Mouse (Mus musculus) forebrain, embryonic 11.5 days (tissue): ENCODE measurements at regions not wholly inside any gene's neighbourhood (a gene's known extent, or its start where the extent isn't known, plus 50 kb on each side); places are given as distances from the start of the nearest gene placed in this dataset.
A peak's percentile ranks its signal among the peaks of the same experiment; 100 is the strongest.

Experiments used
- ATAC-seq: fragments of 200-750 bp; cut with Nextera tagmentation; replicated peaks from 2 replicates; pipeline ENCODE4 v1.8.0; 2017; ENCODE audit warnings: moderate TSS enrichment; ENCODE audit not compliant: low FRiP score
- DNase-seq: peaks from one replicate; pipeline ENCODE4 v3.0.0-alpha.2; 2017; ENCODE audit warnings: low spot score
- H3K27ac ChIP-seq: fragments of 300-500 bp; sonication (generic); 2 replicates; pipeline ENCODE4 v1.5.1; 2014; ENCODE audit warnings: low read depth, low read length
- H3K27me3 ChIP-seq: fragments of 300-500 bp; sonication (generic); 2 replicates; pipeline ENCODE4 v1.6.1; 2014; ENCODE audit warnings: mild to moderate bottlenecking, low read length, mixed read lengths; ENCODE audit not compliant: control insufficient read depth, insufficient read depth
- H3K36me3 ChIP-seq: fragments of 300-500 bp; sonication (generic); 2 replicates; pipeline ENCODE4 v1.6.1; 2014; ENCODE audit warnings: mild to moderate bottlenecking, low read length, moderate library complexity, mixed read lengths; ENCODE audit not compliant: control insufficient read depth, insufficient read depth
- H3K4me1 ChIP-seq: fragments of 300-500 bp; sonication (generic); replicated peaks from 2 replicates; pipeline ENCODE4 v1.6.1; 2014; ENCODE audit warnings: low read length, mixed read lengths; ENCODE audit not compliant: control insufficient read depth, insufficient read depth
- H3K4me2 ChIP-seq: fragments of 300-500 bp; sonication (generic); 2 replicates; pipeline ENCODE4 v1.6.1; 2014; ENCODE audit warnings: low read depth, mild to moderate bottlenecking, low read length, moderate library complexity, mixed read lengths; ENCODE audit not compliant: severe bottlenecking
- H3K4me3 ChIP-seq: fragments of 300-500 bp; sonication (generic); 2 replicates; pipeline ENCODE4 v1.5.1; 2014; ENCODE audit warnings: low read depth, low read length
- H3K9ac ChIP-seq: fragments of 300-500 bp; sonication (generic); 2 replicates; pipeline ENCODE4 v1.6.1; 2014; ENCODE audit warnings: low read length
- H3K9me3 ChIP-seq: fragments of 300-500 bp; sonication (generic); 2 replicates; pipeline ENCODE4 v1.6.1; 2016; ENCODE audit warnings: low read length, mixed read lengths; ENCODE audit not compliant: control insufficient read depth
- WGBS: fragments of 180-500 bp; shearing (Covaris S2); extraction: QIAGEN DNeasy Blood & Tissue Kit; methylation state at CpG from one replicate; pipeline ENCODE4 v1.1.7; 2014; 5-methylcytosine and 5-hydroxymethylcytosine counted together

- H3K27me3 ChIP-seq: peaks cover 3% of the 10 kb centered on the region; the same call in 1 of the 2 replicates
- no peak overlapping the region for H3K27ac ChIP-seq
- no peak overlapping the region for H3K9ac ChIP-seq
- DNase-seq: peak; percentile 63
- H3K4me1 ChIP-seq: peaks cover 7% of the 10 kb centered on the region; the same call in 1 of the 2 replicates
- no peaks in the 10 kb centered on the region for H3K36me3 ChIP-seq
- no peak overlapping the region for H3K4me3 ChIP-seq
- H3K4me2 ChIP-seq: peak overlapping the region; percentile 22
- ATAC-seq: peak; percentile 77
- 15% methylated on average over 33 of the region's 33 CpGs for WGBS
- no peaks in the 10 kb centered on the region for H3K9me3 ChIP-seq
These were observed 114.4 kb downstream of the Dicer1 start for GRCm38 (mm10) chr12:104637046-104638032.

GRCm38 (mm10) chr12:104636474-104636873 is 115.3 kb downstream of the Dicer1 start:
- H3K4me3 ChIP-seq: no peak overlapping the region
- no peaks in the 10 kb centered on the region for H3K36me3 ChIP-seq
- ATAC-seq: no peak
- H3K9me3 ChIP-seq: no peaks in the 10 kb centered on the region
- no peak overlapping the region for H3K27ac ChIP-seq
- DNase-seq: no peak
- H3K4me1 ChIP-seq: peaks cover 7% of the 10 kb centered on the region; the same call in 1 of the 2 replicates
- H3K27me3 ChIP-seq: peaks cover 3% of the 10 kb centered on the region; the same call in 1 of the 2 replicates
- H3K4me2 ChIP-seq: no peak overlapping the region
- 63% methylated on average over 12 of the region's 12 CpGs for WGBS
- H3K9ac ChIP-seq: no peak overlapping the region

GRCm38 (mm10) chr12:104634818-104635217 is 116.9 kb downstream of the Dicer1 start:
- no peak overlapping the region for H3K4me3 ChIP-seq
- H3K4me2 ChIP-seq: no peak overlapping the region
- no peak overlapping the region for H3K27ac ChIP-seq
- no peaks in the 10 kb centered on the region for H3K9me3 ChIP-seq
- H3K4me1 ChIP-seq: peaks cover 7% of the 10 kb centered on the region; the same call in 1 of the 2 replicates
- no peak for DNase-seq
- no peak overlapping the region for H3K9ac ChIP-seq
- no peak for ATAC-seq
- 67% methylated on average over 10 of the region's 10 CpGs for WGBS
- H3K27me3 ChIP-seq: peaks cover 3% of the 10 kb centered on the region; the same call in 1 of the 2 replicates
- H3K36me3 ChIP-seq: no peaks in the 10 kb centered on the region

GRCm38 (mm10) chr12:104630590-104630989 is 121.2 kb downstream of the Dicer1 start:
- Histone ChIP-seq H3K27me3 (no peaks in the 10 kb centered on the region), H3K36me3 (no peaks in the 10 kb centered on the region), H3K4me3 (no peak overlapping the region), H3K9ac (no peak overlapping the region), H3K4me1 (no peaks in the 10 kb centered on the region), H3K27ac (no peak overlapping the region), H3K4me2 (no peak overlapping the region), H3K9me3 (no peaks in the 10 kb centered on the region)
- DNase-seq (no peak), ATAC-seq (no peak)
- WGBS: 90% methylated on average over 3 of the region's 3 CpGs

- ATAC-seq (no peak), DNase-seq (no peak)
- Histone ChIP-seq H3K9ac (no peak overlapping the region), H3K27ac (no peak overlapping the region), H3K27me3 (no peaks in the 10 kb centered on the region), H3K4me1 (no peaks in the 10 kb centered on the region), H3K4me2 (no peak overlapping the region), H3K36me3 (no peaks in the 10 kb centered on the region), H3K4me3 (no peak overlapping the region), H3K9me3 (no peaks in the 10 kb centered on the region)
- WGBS: 93% methylated on average over 2 of the region's 2 CpGs
These were observed 122.3 kb downstream of the Dicer1 start for GRCm38 (mm10) chr12:104629449-104629848.

- Histone ChIP-seq H3K4me3 (no peak overlapping the region), H3K4me2 (no peak overlapping the region), H3K27ac (no peak overlapping the region), H3K9ac (no peak overlapping the region), H3K4me1 (no peaks in the 10 kb centered on the region), H3K27me3 (no peaks in the 10 kb centered on the region), H3K36me3 (no peaks in the 10 kb centered on the region), H3K9me3 (no peaks in the 10 kb centered on the region)
- no peak for ATAC-seq
- peak; percentile 38 for DNase-seq
- WGBS: 92% methylated on average over 5 of the region's 5 CpGs
These were observed 125.7 kb downstream of the Dicer1 start for GRCm38 (mm10) chr12:104626054-104626453.

GRCm38 (mm10) chr12:104623896-104624685 is 127.7 kb downstream of the Dicer1 start:
- Histone ChIP-seq H3K27me3 (no peaks in the 10 kb centered on the region), H3K36me3 (no peaks in the 10 kb centered on the region), H3K4me3 (no peak overlapping the region), H3K4me1 (no peaks in the 10 kb centered on the region), H3K9ac (no peak overlapping the region; the same call in 1 of the 2 replicates), H3K27ac (no peak overlapping the region), H3K4me2 (no peak overlapping the region), H3K9me3 (no peaks in the 10 kb centered on the region)
- ATAC-seq: no peak
- 49% methylated on average over 7 of the region's 7 CpGs for WGBS
- peak; percentile 20 for DNase-seq

GRCm38 (mm10) chr12:104617111-104617725 is 134.5 kb downstream of the Dicer1 start:
- Histone ChIP-seq H3K27me3 (no peaks in the 10 kb centered on the region), H3K9ac (peak overlapping the region; percentile 2; the same call in 1 of the 2 replicates), H3K4me1 (no peaks in the 10 kb centered on the region), H3K36me3 (no peaks in the 10 kb centered on the region), H3K27ac (no peak overlapping the region), H3K9me3 (no peaks in the 10 kb centered on the region), H3K4me3 (peak overlapping the region; percentile 0; the same call in 1 of the 2 replicates), H3K4me2 (peak overlapping the region; percentile 16)
- peak; percentile 90 for DNase-seq
- 8% methylated on average over 17 of the region's 17 CpGs for WGBS
- peak; percentile 90 for ATAC-seq
